Mouse (Mus musculus): Measurements from ENCODE around the gene Ttc17.

DNA sequence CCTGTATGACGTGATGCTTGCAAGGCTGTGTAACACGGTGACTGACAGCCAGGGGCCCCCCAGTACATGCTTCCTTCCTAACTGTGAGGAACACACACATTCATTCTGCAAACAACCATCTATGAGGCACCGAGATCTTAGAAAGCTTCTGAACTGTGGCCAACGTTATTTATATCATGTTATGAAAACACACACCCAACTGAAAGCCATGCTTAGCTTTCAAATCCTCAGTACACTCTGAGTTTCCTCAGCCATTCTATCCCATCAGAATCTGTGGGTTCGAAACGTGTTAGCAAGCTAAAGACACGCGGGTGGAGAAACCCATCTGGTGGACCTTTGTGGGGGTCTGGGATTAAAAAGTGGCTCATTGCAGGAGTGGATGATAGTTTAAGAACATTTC is 137.7 kb downstream of the Ttc17 start:
- TF ChIP-seq CTCF (IDR thresholded peaks at IDR 0.05; ENCODE audit: low read depth, low read length) (no peak), POLR2A (IDR thresholded peaks at IDR 0.05; ENCODE audit: borderline replicate concordance, low read depth, low read length) (no peak)
